Mouse (Mus musculus) ES-E14 (cell line): Measurements from ENCODE around the gene Atp5s. TPM values are rescaled to one million over a fixed set of nuclear protein-coding genes. Genes with fewer than 3 reads are reported as not detected.

Experiments
- DNase-seq: peaks from one replicate; pipeline ENCODE4 v3.0.0-alpha.2; 2013; ENCODE audit warnings: low read depth, low spot score
- H3K27ac ChIP-seq: 2 replicates; pipeline ENCODE4 v1.5.1; 2012; ENCODE audit warnings: low read depth, mild to moderate bottlenecking, low read length, moderate library complexity, mixed read lengths; ENCODE audit not compliant: poor library complexity, insufficient read depth, severe bottlenecking
- H3K36me3 ChIP-seq: 2 replicates; pipeline ENCODE4 v1.6.1; 2012; ENCODE audit warnings: mild to moderate bottlenecking, low read length, moderate library complexity, mixed read lengths; ENCODE audit not compliant: control insufficient read depth, poor library complexity, insufficient read depth, severe bottlenecking
- H3K4me1 ChIP-seq, 2 experiments: fragments of 150-350 bp in 1 of 2; sonication (generic) in 1 of 2; 2 replicates each; pipeline ENCODE4 v1.6.1; 2012; ENCODE audit warnings: low read length in 2 of 2, mild to moderate bottlenecking in 1 of 2, mixed read lengths in 1 of 2; ENCODE audit not compliant: control insufficient read depth in 2 of 2, insufficient read depth in 2 of 2, poor library complexity in 1 of 2
- H3K4me3 ChIP-seq, 2 experiments: fragments of 150-350 bp in 1 of 2; sonication (generic) in 1 of 2; 2 replicates each; pipeline ENCODE4 v1.5.1; 2012; ENCODE audit warnings: low read length in 2 of 2, low read depth in 1 of 2, mild to moderate bottlenecking in 1 of 2, mixed read lengths in 1 of 2; ENCODE audit not compliant: insufficient read depth in 1 of 2, poor library complexity in 1 of 2, severe bottlenecking in 1 of 2
- H3K9ac ChIP-seq: 2 replicates; pipeline ENCODE4 v1.6.1; 2012; ENCODE audit warnings: low read depth, mild to moderate bottlenecking, low read length, mixed read lengths; ENCODE audit not compliant: poor library complexity, insufficient read depth, severe bottlenecking
- H3K9me3 ChIP-seq: fragments of 150-350 bp; sonication (generic); 2 replicates; pipeline ENCODE4 v1.6.1; 2012; ENCODE audit warnings: low read depth, mild to moderate bottlenecking, low read length; ENCODE audit not compliant: control insufficient read depth, insufficient read depth
- CHD2 ChIP-seq: IDR thresholded peaks from 2 replicates; pipeline ENCODE4 v1.6.1; 2014; ENCODE audit warnings: mild to moderate bottlenecking, low read depth, low read length, inconsistent platforms
- HCFC1 ChIP-seq: IDR thresholded peaks from 2 replicates; pipeline ENCODE4 v1.6.1; 2012; ENCODE audit warnings: low read length, inconsistent platforms, borderline replicate concordance; ENCODE audit not compliant: insufficient read depth
- MAFK ChIP-seq: IDR thresholded peaks from 2 replicates; pipeline ENCODE4 v1.6.1; 2014; ENCODE audit warnings: mild to moderate bottlenecking, low read depth, low read length, inconsistent platforms; ENCODE audit not compliant: insufficient read depth
- ZC3H11A ChIP-seq: IDR thresholded peaks from 2 replicates; pipeline ENCODE4 v1.6.1; 2012; ENCODE audit warnings: low read depth, mild to moderate bottlenecking, inconsistent platforms, low read length, borderline replicate concordance
- ZNF384 ChIP-seq: IDR thresholded peaks from 2 replicates; pipeline ENCODE4 v1.6.1; 2012; ENCODE audit warnings: low read depth, low read length, inconsistent platforms
- in situ Hi-C, 2 experiments: fragments of 600-800 bp; cut with MboI; formaldehyde crosslinking; loops; one replicate each; pipeline ENCODE4 v1.15.1; 2025; ENCODE audit warnings: low sequenced_read_pairs in 2 of 2, inconsistent platforms in 1 of 2; ENCODE audit not compliant: unreplicated experiment in 2 of 2
- total RNA-seq: library from RNA; depleted of rRNA; stranded (reverse); fragments of 300-350 nt; gene quantifications from 2 replicates; pipeline ENCODE4 v1.2.3, GENCODE M21; 2012; rRNA removed

Gene Atp5s
- total RNA-seq: 7.9 and 9.6 TPM in 2 replicates

DNA sequence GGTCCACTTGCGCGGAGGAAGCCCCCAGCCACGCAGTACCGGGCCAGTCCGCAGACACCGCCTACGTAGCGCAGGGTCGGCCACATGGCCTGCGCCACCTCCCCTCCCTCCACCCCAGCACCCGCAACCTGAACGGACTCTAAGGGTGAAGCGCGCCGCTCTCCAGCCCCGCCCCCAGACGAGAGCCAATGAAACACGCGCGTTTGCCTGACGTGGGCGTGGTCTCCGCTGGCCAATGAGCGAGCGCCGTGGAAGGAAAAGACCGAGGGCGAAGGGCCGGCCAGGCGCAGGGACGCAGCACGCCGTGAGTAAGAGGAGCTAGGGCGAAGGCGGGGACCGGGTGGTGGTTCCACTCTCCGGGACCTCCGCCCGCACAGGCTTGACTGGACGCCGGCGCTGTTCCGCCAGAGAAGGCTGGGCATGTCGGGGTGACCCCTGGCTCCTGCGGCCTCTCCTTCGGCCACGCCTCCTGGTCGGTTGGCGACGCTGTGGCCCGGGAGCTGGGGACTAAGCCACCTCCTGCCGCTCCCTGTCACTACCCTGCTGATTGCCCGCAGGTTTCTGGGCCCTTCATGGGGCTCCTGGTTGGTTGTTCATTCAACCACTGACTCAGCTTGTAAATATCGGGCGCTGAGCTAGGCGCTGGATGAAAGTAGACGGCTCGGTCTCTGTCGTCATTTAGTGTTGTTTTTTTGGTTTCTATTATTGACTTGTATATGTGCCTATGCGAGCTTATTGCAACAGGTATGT lies at the start of gene Atp5s, which contains the start of gene L2hgdh:
TSS of gene Atp5s (plus strand) at position 240 of the 750 bp plus-strand sequence.
TSS of gene L2hgdh (minus strand) at position 163 of the 750 bp plus-strand sequence.
- Histone ChIP-seq H3K4me3 (peak within 1 kb of the TSS; percentile 83 to 85), H3K36me3 (peaks cover 11% of the 10 kb centered on the region), H3K4me1 (peaks cover 5 to 14% of the 10 kb centered on the region in 2 experiments; a peak in 3 of 4 replicates), H3K27ac (peak within 1 kb of the TSS; percentile 54; the same call in 1 of the 2 replicates), H3K9ac (peak within 1 kb of the TSS; percentile 86), H3K9me3 (peaks cover 8% of the 10 kb centered on the region)
- TF ChIP-seq ZNF384 (no peak), HCFC1 (no peak), MAFK (no peak)
- DNase-seq: peak; percentile 97
- in situ Hi-C loops: no loop called here

DNA sequence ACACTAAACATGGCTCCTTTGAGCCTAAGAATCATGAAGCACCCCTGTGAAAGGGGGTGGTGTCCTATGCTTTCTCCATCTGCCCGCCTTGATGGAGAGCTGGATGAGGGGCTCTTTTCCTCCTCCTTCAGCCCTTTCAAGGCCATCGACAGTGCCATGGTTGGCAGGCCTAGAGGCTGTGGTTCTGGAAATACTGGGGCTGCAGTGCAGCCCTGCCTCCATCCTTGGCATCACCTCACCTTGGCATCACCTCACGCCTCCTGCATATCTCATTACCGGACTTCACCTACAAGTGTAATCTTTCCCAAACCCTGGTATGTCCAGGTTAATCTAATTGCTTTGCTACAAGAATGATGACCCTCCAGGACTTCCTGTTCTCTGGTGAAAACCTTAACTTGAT lies 48.6 kb upstream of the Atp5s start:
- no peak overlapping the region for H3K9ac ChIP-seq
- DNase-seq: no peak
- in situ Hi-C loops: no loop called here
- TF ChIP-seq CHD2 (no peak), ZNF384 (no peak), ZC3H11A (no peak), HCFC1 (no peak), MAFK (no peak)
- H3K36me3 ChIP-seq: no peaks in the 10 kb centered on the region
- H3K9me3 ChIP-seq: no peaks in the 10 kb centered on the region
- 0 out of 4 replicates have a peak, but pooled peaks cover 0 to 1% of the 10 kb centered on the region in 2 experiments for H3K4me1 ChIP-seq
- no peak overlapping the region for H3K27ac ChIP-seq
- H3K4me3 ChIP-seq: no peak overlapping the region

DNA sequence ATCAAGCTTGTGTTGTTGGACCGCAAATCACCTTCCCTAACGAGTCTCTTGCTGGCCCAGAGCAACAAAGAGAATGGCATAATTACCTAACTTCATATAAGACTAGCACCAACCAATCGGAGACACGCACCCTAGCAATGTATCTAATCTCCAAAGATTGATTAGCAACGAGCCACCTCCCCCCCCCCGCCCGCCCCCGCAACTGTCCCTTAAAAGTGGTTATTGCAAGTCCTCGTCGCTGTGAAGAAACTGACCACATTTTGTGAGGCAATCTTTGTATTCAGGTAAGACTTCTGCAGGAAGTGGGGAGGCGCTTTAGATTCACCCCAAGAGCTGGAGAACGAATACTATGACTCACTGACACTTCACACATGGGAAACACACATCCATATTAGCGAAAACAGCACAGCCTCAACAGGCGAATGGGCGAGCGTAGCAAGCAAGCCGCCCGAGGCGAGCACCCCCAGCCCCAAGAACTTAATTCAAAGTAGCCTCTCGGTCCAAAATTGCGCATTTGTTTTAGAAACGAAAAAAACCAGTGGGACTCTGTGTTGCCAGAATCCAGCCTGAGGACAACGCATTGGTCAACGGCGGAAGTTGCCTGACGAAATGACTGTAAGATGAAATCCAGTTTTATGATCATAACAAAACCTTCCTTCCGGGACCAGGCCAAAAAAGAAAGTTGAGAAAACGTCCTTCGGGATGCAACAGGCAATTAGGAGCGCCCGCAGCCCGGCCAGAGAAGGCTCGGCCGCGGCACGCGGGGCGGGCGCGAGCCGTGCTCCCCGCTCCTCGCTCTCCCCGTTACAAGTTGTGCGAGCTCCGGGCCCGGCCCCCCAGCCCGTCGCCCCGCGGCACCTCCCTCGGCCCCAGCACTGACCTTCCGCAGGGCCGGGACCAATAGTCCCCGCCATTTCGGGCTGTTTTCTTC lies 43.9 kb upstream of the Atp5s start:
- H3K27ac ChIP-seq: no peak overlapping the region
- peak overlapping the region; percentile 82 for H3K9ac ChIP-seq
- in situ Hi-C loops: no loop called here
- no peaks in the 10 kb centered on the region for H3K36me3 ChIP-seq
- H3K9me3 ChIP-seq: no peaks in the 10 kb centered on the region
- 0 out of 4 replicates have a peak, but pooled peaks cover 0 to 2% of the 10 kb centered on the region in 2 experiments for H3K4me1 ChIP-seq
- TF ChIP-seq ZNF384 (no peak), MAFK (no peak), ZC3H11A (no peak), HCFC1 (no peak; the same call in 1 of the 2 replicates), CHD2 (no peak)
- peak overlapping the region; percentile 96 to 98 for H3K4me3 ChIP-seq
- no peak for DNase-seq

DNA sequence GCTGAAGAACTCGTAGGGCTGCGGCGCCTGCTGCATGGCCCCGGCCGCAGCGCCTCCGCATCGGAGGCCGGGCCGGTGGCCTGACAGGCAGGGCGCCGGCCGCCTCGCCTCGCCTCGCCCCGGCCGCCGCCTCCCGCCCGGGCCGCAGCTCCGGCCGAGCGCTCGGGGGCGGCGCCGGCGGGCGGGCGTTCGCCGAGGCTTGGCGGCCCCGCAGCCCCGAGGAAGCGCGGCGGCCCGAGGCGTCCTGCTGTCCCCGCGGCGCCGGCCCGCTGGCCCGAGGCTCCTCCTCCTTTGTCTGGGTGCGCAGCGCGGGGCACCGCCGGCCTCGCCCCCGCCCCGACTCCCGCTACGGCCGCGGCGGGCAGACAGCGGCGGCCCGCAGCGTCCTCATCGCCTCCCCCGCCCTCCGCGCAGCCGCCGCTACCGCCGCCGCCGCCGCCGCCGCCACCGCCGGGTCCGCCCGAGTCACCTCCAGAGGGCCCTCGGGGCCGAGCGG lies 43.1 kb upstream of the Atp5s start, which contains the start of gene Sos2:
TSS of gene Sos2 (minus strand) at position 287 of the 496 bp plus-strand sequence.
- Histone ChIP-seq H3K27ac (0 out of 2 replicates have a peak within 1 kb of the TSS, but pooled peaks have one; percentile 7), H3K4me3 (peak within 1 kb of the TSS; percentile 98), H3K9ac (peak within 1 kb of the TSS; percentile 82), H3K9me3 (no peaks in the 10 kb centered on the region), H3K36me3 (no peaks in the 10 kb centered on the region), H3K4me1 (0 out of 4 replicates have a peak, but pooled peaks cover 0 to 2% of the 10 kb centered on the region in 2 experiments)
- in situ Hi-C loops: no loop called here
- TF ChIP-seq HCFC1 (no peak), CHD2 (no peak), ZC3H11A (no peak), ZNF384 (no peak), MAFK (no peak)
- DNase-seq: no peak
